Mouse (Mus musculus): ENCODE measurements around the gene Pls3.

Gene Pls3

DNA sequence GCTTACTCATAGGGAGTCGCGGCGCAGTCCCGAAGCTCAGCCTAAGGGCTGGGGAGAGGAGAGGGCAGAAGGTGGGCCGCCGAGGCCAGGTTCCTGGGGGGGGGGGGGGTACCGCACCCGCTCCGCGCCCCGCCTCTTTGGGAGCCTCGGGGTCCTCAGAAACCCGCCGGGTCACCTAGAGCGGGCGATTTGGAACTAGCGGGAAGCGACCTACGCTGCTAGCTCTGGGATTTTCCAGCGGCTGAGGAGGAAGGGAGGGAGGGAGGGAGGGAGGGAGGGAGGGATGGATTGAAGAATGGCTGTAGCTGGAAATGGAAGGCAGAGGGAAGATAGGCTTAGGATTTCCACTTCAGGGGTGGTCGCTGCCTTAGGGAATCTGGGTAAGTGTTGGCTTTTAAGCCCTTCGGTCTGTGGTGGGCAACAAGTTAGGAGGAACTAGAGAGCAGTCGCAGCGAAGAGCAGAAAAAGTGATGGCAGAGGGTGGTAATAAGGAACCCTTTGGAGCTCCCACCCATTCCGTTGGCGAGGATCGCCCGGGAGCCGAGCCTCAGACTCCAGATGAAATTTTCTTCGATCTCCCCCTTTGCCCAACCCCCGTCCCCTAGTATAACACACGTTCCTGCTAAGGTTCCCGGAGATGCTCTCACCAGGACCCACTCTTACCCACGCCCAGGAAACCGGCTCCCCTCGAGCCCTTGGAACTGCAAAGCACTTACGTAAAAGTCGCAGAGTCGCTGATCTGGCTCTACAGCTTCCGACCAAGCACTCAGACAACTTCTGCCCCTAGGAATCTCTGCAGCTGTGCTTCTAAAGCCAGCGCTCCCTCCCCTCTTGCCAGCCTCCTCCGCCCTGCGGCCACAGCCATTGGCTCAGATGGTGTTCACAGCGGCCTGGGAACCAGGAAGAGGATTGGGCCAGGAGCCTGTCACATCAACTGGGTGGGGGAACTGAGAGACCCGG, at the start of gene Pls3:
Gene Pls3, minus strand, starts transcription at position 851 of the 960 bp plus-strand sequence.
- DNase-seq (ENCODE audit: low spot score) = peak; percentile 87

GRCm38 (mm10) chrX:75895716-75896115, 20.7 kb upstream of the Pls3 start:
- peak; percentile 40 for DNase-seq (ENCODE audit: low spot score)

- DNase-seq (ENCODE audit: low spot score) = peak; percentile 8
Observed at GRCm38 (mm10) chrX:75875566-75875965, 584 bp upstream of the Pls3 start.

GRCm38 (mm10) chrX:75873813-75874212, 1.2 kb downstream of the Pls3 start:
- DNase-seq (ENCODE audit: low spot score) = peak; percentile 53

DNA sequence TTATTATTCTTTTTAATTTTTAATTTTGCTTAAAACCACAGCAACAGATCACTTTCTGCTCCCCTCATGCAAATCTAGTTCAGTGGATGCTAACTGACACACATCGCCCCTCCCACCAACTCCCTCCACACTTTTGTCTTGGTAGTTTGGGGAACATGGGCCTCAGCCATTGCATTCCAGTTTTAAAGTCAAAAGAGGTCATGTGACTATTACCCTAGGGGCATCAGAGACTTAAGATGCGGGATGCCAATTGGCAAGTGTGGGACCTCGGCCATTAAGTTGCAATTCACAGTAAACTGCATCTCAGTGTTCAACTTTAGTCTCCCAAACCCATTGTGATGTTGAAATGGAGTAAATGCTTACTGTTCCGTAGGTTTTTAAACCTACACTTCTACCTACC, 1.7 kb downstream of the Pls3 start:
- DNase-seq (ENCODE audit: low spot score) = peak; percentile 4

DNA sequence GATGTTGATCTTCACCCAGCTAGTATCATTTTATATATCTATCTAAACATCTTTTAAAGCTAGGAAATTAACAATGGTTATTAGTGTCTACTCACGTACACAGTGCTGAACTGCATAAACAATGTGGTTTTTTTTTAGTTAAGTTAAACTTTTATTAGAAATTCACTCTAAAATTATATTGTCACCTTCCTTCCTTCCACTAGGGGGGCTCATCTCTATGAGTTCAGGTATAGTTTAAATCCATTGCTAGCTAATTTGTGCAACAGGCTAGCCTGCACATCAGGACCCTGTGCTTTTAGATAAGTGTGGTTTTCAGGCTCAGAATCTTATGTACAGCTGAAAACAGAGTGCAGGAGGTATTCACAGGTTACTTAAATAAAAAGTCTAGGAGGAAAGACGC, 3.1 kb downstream of the Pls3 start:
- no peak for DNase-seq (ENCODE audit: low spot score)

- DNase-seq (ENCODE audit: low spot score) = no peak
Observed at GRCm38 (mm10) chrX:75861715-75862114, 13.3 kb downstream of the Pls3 start.

- no peak for DNase-seq (ENCODE audit: low spot score)
Observed at GRCm38 (mm10) chrX:75854294-75854693, 20.7 kb downstream of the Pls3 start.

DNA sequence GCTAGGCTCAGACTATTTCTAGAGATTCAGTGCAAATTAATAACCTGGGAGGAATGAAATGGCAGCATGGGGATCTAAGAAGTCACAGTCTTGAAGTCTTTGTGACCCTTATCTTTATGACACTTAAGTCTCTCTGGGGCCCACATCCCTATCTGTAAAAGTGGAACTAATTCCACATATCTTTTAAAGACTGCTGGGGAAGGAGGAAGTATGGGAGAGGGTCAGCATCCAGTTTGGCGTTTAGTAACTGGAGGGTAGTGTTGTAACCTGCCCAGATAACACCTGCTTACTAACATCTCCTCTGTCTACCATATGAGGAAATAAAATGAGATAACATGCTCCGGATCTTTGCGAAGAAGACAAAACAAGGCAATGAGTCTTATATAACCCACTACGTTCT, 30.7 kb downstream of the Pls3 start:
- DNase-seq (ENCODE audit: low spot score) = no peak

GRCm38 (mm10) chrX:75842835-75843234, 32.1 kb downstream of the Pls3 start:
- DNase-seq (ENCODE audit: low spot score) = no peak

DNA sequence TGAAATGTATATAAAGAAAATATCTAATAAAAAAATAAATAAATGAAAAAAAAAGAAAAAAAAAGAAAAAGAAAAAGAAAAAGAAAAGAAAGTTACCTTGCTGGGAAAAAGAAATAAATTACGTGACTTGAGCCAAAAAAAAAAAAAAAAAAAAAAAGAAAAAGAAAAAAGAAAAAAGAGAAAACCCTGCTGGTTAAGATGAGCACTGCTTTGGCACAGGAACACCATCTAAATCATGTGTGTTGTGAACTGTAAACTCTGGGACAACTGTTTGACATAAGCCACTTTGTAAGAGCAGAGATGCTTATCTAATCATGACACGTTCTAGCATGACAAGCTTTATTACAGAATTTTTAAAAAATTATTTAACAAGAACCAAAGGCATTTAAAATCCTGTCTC, 32.9 kb downstream of the Pls3 start:
- DNase-seq (ENCODE audit: low spot score) = no peak

DNA sequence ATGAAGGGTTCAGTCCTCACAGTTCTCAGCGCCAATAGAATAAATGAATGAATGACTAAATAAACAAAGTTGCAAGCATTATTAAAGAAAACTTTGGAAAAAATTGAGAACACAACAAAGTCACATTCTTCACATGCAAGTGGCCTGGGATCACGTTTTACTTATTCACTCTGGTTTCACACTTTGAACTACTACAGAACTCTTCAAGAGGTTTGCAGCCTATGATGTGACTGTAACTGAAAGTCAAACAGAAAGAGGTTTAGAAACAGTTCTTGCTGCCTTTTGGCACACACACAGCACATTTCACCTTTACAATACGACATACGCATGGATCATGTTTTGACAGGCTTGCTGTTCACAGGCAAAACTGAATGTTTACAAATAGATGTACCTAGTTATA, 34.7 kb downstream of the Pls3 start:
- no peak for DNase-seq (ENCODE audit: low spot score)

GRCm38 (mm10) chrX:75834836-75835235, 40.1 kb downstream of the Pls3 start:
- no peak for DNase-seq (ENCODE audit: low spot score)

GRCm38 (mm10) chrX:75834286-75834685, 40.7 kb downstream of the Pls3 start:
- peak; percentile 57 for DNase-seq (ENCODE audit: low spot score)

DNA sequence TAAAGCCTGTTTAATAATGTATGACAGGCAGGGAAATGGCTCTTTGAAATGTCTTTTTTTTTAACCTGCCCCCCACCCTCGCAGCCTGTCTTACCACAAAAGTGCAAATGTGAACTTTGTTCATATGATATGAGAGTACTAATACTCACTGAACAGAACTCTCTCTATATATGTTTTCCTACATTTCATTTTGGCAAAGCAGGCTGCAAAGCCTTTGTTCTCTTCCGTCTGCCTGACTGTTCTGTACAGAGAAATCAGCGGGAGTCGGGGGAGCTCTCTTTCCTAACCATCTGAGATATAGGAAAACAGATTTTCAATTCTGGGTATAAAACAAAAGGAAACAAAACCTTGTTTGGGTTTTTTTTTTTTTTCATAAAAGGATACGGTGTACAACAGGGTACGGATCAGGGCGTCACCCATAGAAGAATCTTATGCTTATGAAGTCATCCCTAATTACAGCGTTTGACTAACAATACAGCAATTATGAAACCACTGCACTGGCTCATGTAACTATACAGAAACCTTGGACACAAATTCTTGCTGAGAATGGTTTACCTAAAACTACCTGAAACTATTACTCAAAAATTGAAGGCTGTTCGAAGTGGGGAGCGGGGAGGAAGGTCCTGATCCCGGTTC, 41.9 kb downstream of the Pls3 start:
- no peak for DNase-seq (ENCODE audit: low spot score)

GRCm38 (mm10) chrX:75829867-75830255, 45.1 kb downstream of the Pls3 start:
- no peak for DNase-seq (ENCODE audit: low spot score)

DNA sequence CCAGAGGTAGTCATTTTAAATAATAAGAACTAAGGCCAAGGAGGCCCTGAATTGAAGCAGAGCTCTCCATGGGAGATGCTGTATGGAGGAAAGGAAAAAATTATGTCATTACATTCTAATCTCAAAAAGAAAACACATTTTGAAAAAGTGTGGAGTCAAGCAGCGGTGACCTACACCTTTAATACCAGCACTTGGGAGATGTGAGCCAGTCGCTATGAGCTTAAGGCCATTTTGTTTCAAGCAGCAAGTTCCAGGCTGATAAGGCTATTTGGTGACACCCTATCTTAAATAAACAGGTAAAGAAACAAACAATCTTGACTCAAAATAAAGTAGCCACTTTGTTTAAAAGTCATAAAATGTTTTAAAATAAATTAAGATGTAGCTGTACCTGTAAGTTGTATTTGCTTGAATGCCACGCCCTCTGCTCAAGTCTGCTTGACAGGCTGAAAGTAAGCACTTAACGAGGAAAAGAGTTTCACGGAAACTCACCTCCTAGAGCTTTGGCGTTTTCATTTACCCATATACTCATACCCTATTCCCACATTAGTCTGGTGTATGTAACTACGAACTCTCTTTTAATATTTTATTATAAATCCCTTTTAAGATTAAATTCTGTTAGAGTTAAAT, 45.6 kb downstream of the Pls3 start:
- DNase-seq (ENCODE audit: low spot score) = no peak

- DNase-seq (ENCODE audit: low spot score) = no peak
Observed at GRCm38 (mm10) chrX:75818647-75819271, 56.2 kb downstream of the Pls3 start.

DNA sequence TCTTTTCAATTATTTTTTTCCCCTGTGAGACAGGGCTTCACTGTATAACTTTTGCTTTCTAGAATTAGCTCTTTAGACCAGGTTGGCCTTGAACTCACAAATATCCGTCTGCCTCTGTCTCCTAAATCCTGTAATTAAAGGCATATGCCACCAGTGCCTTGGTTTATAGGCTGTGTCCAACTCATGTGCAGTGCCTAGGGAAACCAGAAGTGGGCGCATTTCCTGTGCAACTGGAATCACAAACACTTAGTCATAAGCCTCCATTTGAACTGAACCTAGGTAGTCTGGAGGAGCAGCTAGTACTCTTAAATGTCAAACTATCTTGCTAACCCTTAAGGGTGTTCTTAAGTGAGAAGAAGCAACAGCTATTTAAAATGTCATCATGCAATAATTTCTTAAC, 60.0 kb downstream of the Pls3 start:
- no peak for DNase-seq (ENCODE audit: low spot score)

DNA sequence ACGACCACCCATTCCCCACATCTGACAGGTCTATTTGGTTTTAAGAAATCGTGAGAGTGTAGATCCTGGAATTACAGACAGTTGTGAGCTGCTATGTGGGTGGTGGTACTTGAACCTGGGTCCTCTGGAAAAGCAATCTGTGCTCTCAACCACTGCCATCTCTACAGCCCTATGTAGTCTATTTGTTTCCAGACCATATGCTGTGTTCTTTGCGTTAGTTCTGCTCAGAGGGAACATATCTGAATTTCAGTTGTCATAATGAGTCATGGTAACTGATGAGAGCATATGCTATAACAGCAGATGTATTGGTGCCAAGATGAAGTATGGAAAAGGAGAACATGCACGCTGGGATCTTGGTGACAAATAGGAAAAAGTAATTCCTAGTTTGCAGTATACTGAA, 60.9 kb downstream of the Pls3 start:
- DNase-seq (ENCODE audit: low spot score) = no peak

DNA sequence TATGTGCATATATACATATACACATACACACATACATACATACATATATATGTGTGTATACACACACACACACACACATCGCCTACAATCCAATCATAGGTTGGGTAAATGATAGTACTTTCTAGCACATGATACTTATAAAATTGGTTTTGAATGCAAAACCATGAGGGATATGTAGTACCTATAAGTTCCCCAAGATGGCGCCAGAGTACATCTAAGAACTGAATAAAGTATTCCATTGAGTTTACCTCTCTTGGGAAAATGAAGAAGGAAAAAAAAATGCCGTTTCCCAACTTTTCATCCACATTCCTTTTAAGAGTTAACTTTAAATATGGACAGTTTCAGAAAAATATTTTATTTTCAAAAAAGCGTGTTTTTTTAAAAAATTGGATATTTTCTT, 78.4 kb downstream of the Pls3 start:
- DNase-seq (ENCODE audit: low spot score) = peak; percentile 70

DNA sequence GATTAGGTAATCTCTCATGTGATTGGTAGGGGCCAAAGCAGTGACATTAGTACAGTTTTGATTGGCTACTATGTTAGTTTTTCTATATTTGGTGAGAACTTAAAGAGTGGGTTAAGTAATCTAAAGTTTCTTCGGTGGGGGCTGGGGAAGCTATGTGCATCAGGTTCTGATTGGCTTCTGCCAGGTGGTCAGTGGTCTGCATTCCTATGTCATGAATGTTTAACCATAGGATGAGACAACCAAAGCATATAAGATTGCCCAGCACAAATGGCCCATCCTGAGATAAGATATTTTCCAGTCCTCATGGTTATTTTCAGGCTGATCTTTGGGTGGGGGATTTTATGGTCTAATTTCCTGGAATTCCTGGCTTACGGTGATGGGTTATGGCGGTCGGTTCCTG, 95.2 kb downstream of the Pls3 start:
- no peak for DNase-seq (ENCODE audit: low spot score)

All from adipocyte (in vitro differentiated cells).